Comparison of ENCODE assay signal across 23 mouse cellular contexts in the genomic region with DNA sequence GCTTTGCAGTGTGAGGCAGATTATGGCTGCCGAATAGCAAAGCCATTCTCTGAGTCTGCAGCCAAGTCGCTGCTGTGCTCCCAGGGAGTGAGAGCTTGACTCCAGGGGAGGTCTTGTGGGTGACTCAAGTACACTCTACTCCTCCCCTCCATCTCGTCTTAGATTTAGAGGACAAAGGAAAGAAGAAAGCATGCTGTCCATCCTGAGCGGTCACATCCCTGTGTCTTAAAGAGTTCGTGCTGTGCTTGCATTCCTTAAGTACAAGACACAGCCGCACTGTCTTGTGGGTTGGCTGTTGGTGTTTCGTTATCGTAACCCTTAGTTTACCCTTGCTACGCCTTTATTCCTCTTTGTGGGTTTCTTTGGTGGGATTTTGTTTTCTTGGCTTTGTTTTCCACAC. TPM values are rescaled to one million over a fixed set of nuclear protein-coding genes. Genes with fewer than 3 reads are reported as not detected.
A peak's percentile ranks its signal among the peaks of the same experiment; 100 is the strongest.
DNase-seq lines count a peak whose midpoint lies in the region; TF ChIP-seq lines count a peak whose summit lies in the region.
"Had no signal": no experiment of that assay in that cellular context is flagged by ENCODE, and none has a peak within 500 bp of the region (broad histone marks: within the 10 kb centered on the region; RNA-seq: fewer than 3 reads in every experiment).

No protein-coding gene starts in this region.

- H3K4me3 ChIP-seq in gastrocnemius, adult 2 months, result no peak overlapping the region
- no peak overlapping the region for H3K4me3 ChIP-seq in layer of hippocampus, adult 2 months
- H3K4me3 ChIP-seq: heart, embryonic 12.5 days; limb, embryonic 13.5 days; liver, embryonic 12.5 days had no signal

- H3K27ac ChIP-seq in gastrocnemius, adult 2 months, result peak overlapping the region; percentile 40
- peak overlapping the region; percentile 53; the same call in 1 of the 2 replicates for H3K27ac ChIP-seq in layer of hippocampus, adult 2 months
- H3K27ac ChIP-seq: hindbrain, embryonic 14.5 days; limb, embryonic 13.5 days had no signal

- intact Hi-C loops in gastrocnemius, adult 2 months (cut with DNase I), result no loop called here

- no peak for DNase-seq in gastrocnemius, adult 2 months
- no peak for DNase-seq in gastrocnemius, adult 18-20 months (ENCODE audit: low spot score)
- DNase-seq in layer of hippocampus, adult 2 months (ENCODE audit: low spot score in 2 of 2), result no peak
- DNase-seq in layer of hippocampus, adult 9-10 months (ENCODE audit: low spot score), result no peak
- DNase-seq in NIH3T3 (ENCODE audit: low read depth) (peak; percentile 30), ZHBTc4 (ENCODE audit: low read depth, low spot score) (peak; percentile 67)
- no peak for DNase-seq in spleen, postnatal 14 days (ENCODE audit: low spot score in 2 of 2)
- no peak for DNase-seq in adrenal gland, postnatal 25 days
- DNase-seq: adrenal gland, postnatal 14 days; cerebellum, adult 11-12 months; cerebellum, adult 9-11 months; gastrocnemius, postnatal 25 days; heart, adult 11 months; heart, postnatal 4 days; kidney, adult 11 months; lung, embryonic 14.5 days; lung, postnatal 36 days; spleen, adult 18-20 months; thymus, postnatal 4 days had no signal

- TF ChIP-seq CTCF in gastrocnemius, adult 2 months (IDR thresholded peaks at IDR 0.05), result no peak
- TF ChIP-seq CTCF in layer of hippocampus, adult 2 months (conservative IDR thresholded peaks at IDR 0.05), result no peak

RNA-seq across cellular contexts. Expression of a gene that starts 24.2 kb away (rescaled TPM):
- 100 to 1,000 TPM; 134 to 142 TPM for total RNA-seq in gastrocnemius, adult 2 months (2021)
- total RNA-seq in gastrocnemius, adult 18-20 months (2021), result 100 to 1,000 TPM; 128 to 153 TPM
- 100 to 1,000 TPM; 160 TPM for total RNA-seq in layer of hippocampus, adult 2 months (2021)
- total RNA-seq in adrenal gland, postnatal 25 days (2021), result 43.3 and 44.0 TPM in 2 replicates

Comparison
In these comparisons a context has a peak if more than half of its experiments do, and no peak if none do; other contexts are left out.
1. DNase-seq: peak in NIH3T3 (single experiment) and ZHBTc4 (single experiment); none in gastrocnemius, adult 2 months (single experiment), gastrocnemius, adult 18-20 months (single experiment), layer of hippocampus, adult 2 months (0 of 2), layer of hippocampus, adult 9-10 months (single experiment), spleen, postnatal 14 days (0 of 2) and adrenal gland, postnatal 25 days (single experiment).